Mouse (Mus musculus) macrophage (primary cell): ENCODE data around the gene Tpra1. TPM values are rescaled to one million over a fixed set of nuclear protein-coding genes. Genes with fewer than 3 reads are reported as not detected.
A peak's percentile ranks its signal among the peaks of the same experiment; 100 is the strongest.

Source experiments
- H3K27ac ChIP-seq: fragments of 350-480 bp; formaldehyde crosslinking; 2 replicates; pipeline ENCODE4 v1.9.0; 2021
- H3K36me3 ChIP-seq: fragments of 350-480 bp; formaldehyde crosslinking; 2 replicates; pipeline ENCODE4 v1.9.0; 2021; ENCODE audit errors: inconsistent target
- H3K4me3 ChIP-seq: fragments of 350-480 bp; formaldehyde crosslinking; 2 replicates; pipeline ENCODE4 v1.9.0; 2021; ENCODE audit errors: inconsistent target
- H3K79me2 ChIP-seq: fragments of 350-480 bp; formaldehyde crosslinking; 2 replicates; pipeline ENCODE4 v1.9.0; 2021; ENCODE audit errors: inconsistent target
- WGBS: methylation state at CpG from one replicate; pipeline ENCODE4 v1.1.7; 2026; ENCODE audit warnings: inconsistent platforms; ENCODE audit not compliant: missing documents; 5-methylcytosine and 5-hydroxymethylcytosine counted together
- polyA plus RNA-seq: library from polyadenylated mRNA; stranded (reverse); fragments of 250-400 nt; gene quantifications from 3 replicates; pipeline ENCODE4 v1.2.4, GENCODE M21; 2018; ENCODE audit warnings: inconsistent platforms

Tpra1 gene
- polyA plus RNA-seq, 1 experiment from 2014 or later: 101 TPM

- no peak overlapping the region for H3K4me3 ChIP-seq
- 74% methylated on average over 4 of the region's 4 CpGs for WGBS
- H3K27ac ChIP-seq: no peak overlapping the region
- peaks cover 15% of the 10 kb centered on the region; the same call in 1 of the 2 replicates for H3K36me3 ChIP-seq
- H3K79me2 ChIP-seq: no peaks in the 10 kb centered on the region
Observed at GRCm38 (mm10) chr6:88879471-88879870, 22.6 kb upstream of the Tpra1 start.

GRCm38 (mm10) chr6:88881334-88881733 is 20.7 kb upstream of the Tpra1 start:
- peaks cover 24% of the 10 kb centered on the region; the same call in 1 of the 2 replicates for H3K36me3 ChIP-seq
- WGBS: 94% methylated on average over 6 of the region's 7 CpGs
- no peak overlapping the region for H3K27ac ChIP-seq
- H3K79me2 ChIP-seq: no peaks in the 10 kb centered on the region
- H3K4me3 ChIP-seq: no peak overlapping the region

- H3K4me3 ChIP-seq: no peak overlapping the region
- H3K36me3 ChIP-seq: peaks cover 51% of the 10 kb centered on the region; the same call in 1 of the 2 replicates
- H3K27ac ChIP-seq: no peak overlapping the region
- no peaks in the 10 kb centered on the region for H3K79me2 ChIP-seq
- 96% methylated on average over 7 of the region's 10 CpGs for WGBS
Observed at GRCm38 (mm10) chr6:88884195-88884594, 17.9 kb upstream of the Tpra1 start.

DNA sequence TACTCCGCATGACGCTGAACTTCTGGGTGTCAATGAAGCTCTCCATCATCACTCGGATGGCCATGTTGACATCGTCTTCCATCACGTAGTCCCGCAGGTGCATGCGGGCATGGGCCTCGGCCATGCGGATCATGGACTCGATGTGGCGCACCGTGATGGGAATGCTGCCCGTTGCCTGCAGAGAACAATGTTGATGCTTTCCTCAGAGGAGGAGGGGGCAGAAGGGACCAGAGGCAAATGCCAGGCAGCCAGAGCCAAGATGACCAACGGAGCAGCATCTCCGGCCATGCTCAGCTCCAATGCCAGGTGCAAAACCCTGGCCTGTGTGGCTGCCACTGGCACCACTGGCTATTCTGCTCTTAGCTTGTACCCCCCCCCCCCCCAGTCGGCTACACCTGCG is 17.4 kb upstream of the Tpra1 start:
- WGBS: 96% methylated on average over 17 of the region's 17 CpGs
- H3K36me3 ChIP-seq: peaks cover 56% of the 10 kb centered on the region; the same call in 1 of the 2 replicates
- H3K79me2 ChIP-seq: no peaks in the 10 kb centered on the region
- no peak overlapping the region for H3K4me3 ChIP-seq
- H3K27ac ChIP-seq: no peak overlapping the region

DNA sequence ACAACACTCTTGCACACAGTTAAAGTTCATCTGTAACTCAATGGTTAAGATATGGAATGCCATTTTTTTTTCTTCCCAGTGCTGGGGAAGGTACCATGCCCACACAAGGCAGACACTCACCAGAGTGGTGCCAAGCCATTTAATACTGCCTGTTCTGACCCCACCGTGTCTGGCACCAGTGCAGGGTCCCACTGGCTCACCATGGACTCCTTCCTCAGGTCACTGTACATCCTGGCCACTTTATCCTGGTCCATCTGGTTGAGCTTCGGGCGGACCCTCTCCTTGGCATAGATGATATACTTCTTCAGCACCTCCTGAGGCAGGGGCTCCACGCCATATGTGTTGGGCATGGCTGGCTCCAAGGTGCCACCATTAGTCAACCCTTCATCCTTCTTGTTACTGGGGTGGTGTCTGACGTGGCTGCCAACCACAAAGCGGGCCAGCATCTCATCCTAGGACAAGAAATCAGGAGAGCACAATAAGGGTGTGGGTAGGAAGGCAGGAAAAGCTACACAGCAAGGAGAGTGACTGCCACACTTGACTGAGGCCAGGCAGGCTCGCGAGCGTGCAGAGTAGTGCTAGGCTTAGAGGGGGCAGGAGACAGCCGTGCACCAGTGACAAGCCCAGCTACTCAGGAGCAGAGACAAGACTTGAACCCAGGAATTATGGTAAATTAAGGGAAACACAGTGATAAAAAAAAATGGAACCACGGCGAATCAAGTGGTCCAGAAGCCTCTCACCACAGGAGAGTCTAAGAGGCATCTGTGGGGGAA is 16.2 kb upstream of the Tpra1 start:
- Histone ChIP-seq H3K27ac (no peak overlapping the region), H3K79me2 (no peaks in the 10 kb centered on the region), H3K4me3 (no peak overlapping the region), H3K36me3 (peaks cover 66% of the 10 kb centered on the region; the same call in 1 of the 2 replicates)
- 96% methylated on average over 12 of the region's 12 CpGs for WGBS

GRCm38 (mm10) chr6:88886417-88886967 is 15.6 kb upstream of the Tpra1 start:
- H3K27ac ChIP-seq: no peak overlapping the region
- 93% methylated on average over 2 of the region's 2 CpGs for WGBS
- H3K4me3 ChIP-seq: no peak overlapping the region
- no peaks in the 10 kb centered on the region for H3K79me2 ChIP-seq
- H3K36me3 ChIP-seq: peaks cover 72% of the 10 kb centered on the region; the same call in 1 of the 2 replicates

DNA sequence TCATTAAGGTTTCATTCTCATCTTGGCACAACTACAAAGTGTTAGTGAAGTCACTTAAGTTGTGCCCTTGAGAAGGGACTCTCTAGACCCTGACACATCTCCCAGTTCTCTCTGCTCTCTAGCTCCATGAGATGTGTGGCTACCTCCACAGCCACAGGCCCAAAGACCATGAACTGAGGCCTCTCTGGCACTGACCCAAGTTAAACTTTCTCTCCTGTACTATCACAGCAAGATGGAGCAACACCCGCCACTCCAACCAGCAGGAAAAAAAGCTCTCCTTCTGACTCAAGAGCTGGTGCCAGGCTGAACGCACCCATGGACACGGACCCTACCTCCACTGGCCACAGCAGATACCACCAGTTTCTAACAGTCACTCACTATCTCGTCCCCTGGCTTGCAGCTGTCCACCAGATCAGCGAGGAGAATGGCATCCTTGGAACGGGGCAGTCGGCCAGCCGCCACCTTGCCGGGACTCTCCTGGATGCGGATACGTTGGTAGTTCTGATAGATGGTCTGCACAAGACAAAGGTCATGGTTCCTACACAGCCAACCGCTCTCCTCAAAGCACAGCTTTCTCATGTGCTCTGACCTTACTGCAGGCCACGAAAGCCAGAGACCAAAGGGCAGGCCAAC is 12.5 kb upstream of the Tpra1 start:
- no peak overlapping the region for H3K4me3 ChIP-seq
- peaks cover 2% of the 10 kb centered on the region; the same call in 1 of the 2 replicates for H3K79me2 ChIP-seq
- H3K36me3 ChIP-seq: peaks cover 73% of the 10 kb centered on the region; the same call in 1 of the 2 replicates
- no peak overlapping the region for H3K27ac ChIP-seq
- WGBS: 85% methylated on average over 13 of the region's 13 CpGs

- Histone ChIP-seq H3K36me3 (peaks cover 66% of the 10 kb centered on the region; the same call in 1 of the 2 replicates), H3K4me3 (no peak overlapping the region), H3K79me2 (peaks cover 15% of the 10 kb centered on the region; the same call in 1 of the 2 replicates), H3K27ac (no peak overlapping the region)
- WGBS: 96% methylated on average over 7 of the region's 7 CpGs
Observed at GRCm38 (mm10) chr6:88890832-88891231, 11.2 kb upstream of the Tpra1 start.

DNA sequence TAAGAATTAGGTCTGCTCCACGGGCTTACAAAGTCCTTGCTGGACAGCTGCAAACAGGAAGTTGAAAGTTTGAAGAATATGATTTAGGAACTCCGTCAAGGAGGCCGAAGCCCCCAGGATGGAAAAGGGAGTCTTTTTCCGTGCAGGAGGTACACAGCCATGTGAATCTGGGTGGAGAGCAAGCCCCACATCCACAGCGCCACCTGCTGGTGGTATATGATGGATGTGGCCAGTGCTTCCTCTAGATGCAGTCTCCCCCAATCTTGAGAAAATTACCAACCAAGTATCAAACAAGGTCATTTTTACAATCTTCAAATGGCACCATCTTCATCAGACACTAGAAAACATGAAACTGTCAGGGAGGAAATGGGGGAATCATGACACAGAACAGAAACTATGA is 8.5 kb upstream of the Tpra1 start:
- H3K79me2 ChIP-seq: peaks cover 41% of the 10 kb centered on the region
- no peak overlapping the region for H3K27ac ChIP-seq
- 70% methylated on average over 5 of the region's 5 CpGs for WGBS
- no peak overlapping the region for H3K4me3 ChIP-seq
- peaks cover 44% of the 10 kb centered on the region; the same call in 1 of the 2 replicates for H3K36me3 ChIP-seq

DNA sequence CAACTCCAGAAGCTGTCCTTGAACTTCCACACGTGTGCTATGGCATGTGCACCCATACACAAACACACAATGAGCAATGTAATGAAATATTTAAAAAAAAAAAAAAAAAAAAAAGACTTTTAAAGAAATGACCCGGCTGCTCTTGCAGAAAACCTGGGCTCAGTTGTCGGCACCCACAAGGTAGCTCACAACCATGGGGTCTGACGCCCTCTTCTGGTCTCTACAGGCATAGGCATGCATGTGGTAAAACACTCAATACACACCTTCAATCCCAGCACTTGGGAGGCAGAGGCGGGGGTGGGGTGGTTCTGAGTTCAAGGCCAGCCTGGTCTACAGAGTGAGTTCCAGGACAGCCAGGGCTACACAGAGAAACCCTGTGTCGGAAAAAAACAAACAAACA is 6.1 kb upstream of the Tpra1 start:
- WGBS: 89% methylated on average over 6 of the region's 6 CpGs
- Histone ChIP-seq H3K36me3 (peaks cover 21% of the 10 kb centered on the region; the same call in 1 of the 2 replicates), H3K79me2 (peaks cover 43% of the 10 kb centered on the region), H3K4me3 (no peak overlapping the region), H3K27ac (no peak overlapping the region)

GRCm38 (mm10) chr6:88897246-88897645 is 4.8 kb upstream of the Tpra1 start:
- H3K36me3 ChIP-seq: peaks cover 9% of the 10 kb centered on the region; the same call in 1 of the 2 replicates
- 95% methylated on average over 7 of the region's 7 CpGs for WGBS
- no peak overlapping the region for H3K27ac ChIP-seq
- H3K4me3 ChIP-seq: peak overlapping the region; percentile 90
- peaks cover 52% of the 10 kb centered on the region for H3K79me2 ChIP-seq

DNA sequence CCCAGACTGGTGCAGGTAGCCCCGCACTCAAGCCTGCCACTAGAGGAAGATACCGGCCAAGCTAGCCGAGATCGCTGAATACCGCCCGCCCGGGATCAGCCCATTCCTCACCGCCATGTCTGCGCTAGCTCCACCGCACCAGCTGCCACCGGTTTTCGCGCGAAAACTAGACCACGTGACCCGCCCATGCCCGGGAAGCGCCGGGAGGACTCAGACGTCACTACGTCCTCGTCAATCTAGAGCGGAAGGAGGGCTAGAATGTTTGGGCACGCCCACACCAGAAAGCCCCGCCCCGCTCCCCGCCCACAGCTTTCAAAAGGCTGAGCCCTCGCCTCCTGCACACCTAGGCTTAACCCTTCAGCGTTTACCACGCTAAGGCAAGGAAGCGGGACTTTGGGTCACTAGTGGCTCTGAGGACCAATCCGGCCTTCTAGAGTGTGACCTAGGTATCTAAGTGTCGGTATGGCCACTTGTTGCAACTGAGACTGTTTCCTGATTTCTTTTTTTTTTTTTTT is 3.5 kb upstream of the Tpra1 start, which contains the start of gene Mcm2:
Mcm2 (minus strand) TSS at position 247 of the 515 bp plus-strand sequence.
- under 1% methylated on average over 33 of the region's 33 CpGs for WGBS
- Histone ChIP-seq H3K27ac (peak within 1 kb of the TSS; percentile 70), H3K4me3 (peak within 1 kb of the TSS; percentile 90), H3K79me2 (peaks cover 65% of the 10 kb centered on the region), H3K36me3 (no peaks in the 10 kb centered on the region)

- 44% methylated on average over 3 of the region's 4 CpGs for WGBS
- H3K36me3 ChIP-seq: no peaks in the 10 kb centered on the region
- H3K4me3 ChIP-seq: peak overlapping the region; percentile 90
- H3K79me2 ChIP-seq: peaks cover 70% of the 10 kb centered on the region
- peak overlapping the region; percentile 70; the same call in 1 of the 2 replicates for H3K27ac ChIP-seq
Observed at GRCm38 (mm10) chr6:88899086-88899485, 3.0 kb upstream of the Tpra1 start.

DNA sequence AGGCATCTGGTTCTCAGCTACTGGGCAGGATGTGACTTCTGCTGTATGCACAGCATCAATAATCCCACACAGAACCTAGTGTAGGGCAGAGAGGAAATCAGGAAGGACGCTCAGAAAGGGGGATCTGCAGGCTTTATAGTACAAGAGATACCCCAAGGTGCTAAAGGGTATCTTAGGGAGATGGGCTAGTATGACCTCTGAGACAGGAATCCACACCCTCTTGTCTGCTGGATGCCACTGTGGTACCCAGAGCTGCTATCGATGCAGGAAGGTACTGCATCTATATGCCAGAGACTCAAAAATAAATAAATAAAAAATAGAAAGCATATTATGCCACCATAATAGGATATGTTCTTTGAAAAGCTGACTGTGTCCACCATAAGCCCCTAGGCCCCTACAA is 2.4 kb upstream of the Tpra1 start:
- no peaks in the 10 kb centered on the region for H3K36me3 ChIP-seq
- peaks cover 72% of the 10 kb centered on the region for H3K79me2 ChIP-seq
- WGBS: 97% methylated on average over 2 of the region's 2 CpGs
- no peak overlapping the region for H3K4me3 ChIP-seq
- no peak overlapping the region for H3K27ac ChIP-seq
